ENCODE assay signal across 20 mouse cellular contexts in the genomic region with DNA sequence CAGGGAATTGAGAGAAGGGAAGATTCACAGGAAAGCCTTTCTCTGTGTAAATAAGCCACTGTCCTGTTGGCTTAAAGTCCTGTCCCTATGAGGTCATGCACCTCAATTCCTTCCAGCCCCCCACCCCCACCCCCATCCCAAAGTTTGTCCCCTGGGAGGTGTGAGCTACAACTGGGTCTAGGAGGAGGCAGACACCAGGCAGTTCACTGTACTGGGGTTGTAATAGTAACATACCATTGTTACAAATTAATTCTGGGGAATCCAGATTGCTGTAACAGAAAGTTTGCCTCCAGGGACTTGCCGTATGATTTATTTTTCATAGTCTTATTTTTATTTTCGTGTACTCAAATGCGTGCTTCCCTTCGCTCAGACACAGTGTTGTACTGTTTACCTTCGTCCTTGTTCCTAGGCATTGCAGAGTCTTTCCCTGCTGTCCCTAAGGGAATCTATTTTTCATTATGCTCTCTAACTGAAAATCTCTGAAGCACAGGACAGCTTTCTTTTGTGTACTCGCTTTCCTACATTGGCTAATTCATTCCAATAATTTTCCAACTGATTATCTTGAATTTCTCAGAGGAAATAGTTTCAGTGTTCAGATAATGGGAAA.
DNase-seq lines count a peak whose midpoint lies in the region; ATAC-seq lines count a peak whose summit lies in the region.
"Had no signal": no experiment of that assay in that cellular context is flagged by ENCODE, and none has a peak within 500 bp of the region (broad histone marks: within the 10 kb centered on the region; RNA-seq: fewer than 3 reads in every experiment).

No protein-coding gene starts in this region.

- H3K27ac ChIP-seq in hindbrain, embryonic 14.5 days: peak overlapping the region; percentile 11; the same call in 1 of the 2 replicates
- no peak overlapping the region for H3K27ac ChIP-seq in hindbrain, embryonic 11.5 days (ENCODE audit: low read depth, low read length)
- no peak overlapping the region for H3K27ac ChIP-seq in midbrain, embryonic 15.5 days
- H3K27ac ChIP-seq in midbrain, embryonic 10.5 days (replicated peaks): no peak overlapping the region
- H3K27ac ChIP-seq in hindbrain, embryonic 15.5 days (replicated peaks): 0 out of 2 replicates have a peak overlapping the region, but pooled peaks have one; percentile 21
- H3K27ac ChIP-seq: forebrain, embryonic 13.5 days; gastrocnemius, adult 2 months; intestine, embryonic 15.5 days had no signal

- peak; percentile 62; the same call in 1 of the 2 replicates for ATAC-seq in hindbrain, embryonic 14.5 days (ENCODE audit: low FRiP score)
- ATAC-seq in hindbrain, embryonic 11.5 days (ENCODE audit: low FRiP score): no peak
- ATAC-seq in midbrain, embryonic 15.5 days (replicated peaks): 0 out of 2 replicates have a peak, but pooled peaks have one; percentile 45
- no peak for ATAC-seq in hindbrain, embryonic 15.5 days (ENCODE audit: low FRiP score, low read depth)
- ATAC-seq: activated CD4-positive, CD25-positive, alpha-beta regulatory T cell, adult 4 months; forebrain, embryonic 13.5 days; forebrain, postnatal 0 days; intestine, embryonic 15.5 days; Patski had no signal

- DNase-seq in hindbrain, embryonic 14.5 days (ENCODE audit: low spot score): no peak
- no peak for DNase-seq in hindbrain, embryonic 11.5 days (ENCODE audit: low spot score)
- no peak for DNase-seq in midbrain, embryonic 10.5 days (ENCODE audit: low spot score)
- no peak for DNase-seq in adrenal gland, postnatal 10 days
- DNase-seq in adrenal gland, postnatal 36 days: no peak
- DNase-seq: adrenal gland, adult 2 months; cerebellum, adult 18-20 months; cerebellum, adult 9-11 months; cerebellum, postnatal 36 days; forebrain, postnatal 0 days; gastrocnemius, adult 2 months; gastrocnemius, postnatal 25 days had no signal

- WGBS in hindbrain, embryonic 14.5 days: 60% methylated on average over 6 of the region's 6 CpGs
- 76% methylated on average over 6 of the region's 6 CpGs for WGBS in hindbrain, embryonic 11.5 days
- 68% methylated on average over 6 of the region's 6 CpGs for WGBS in midbrain, embryonic 15.5 days
- WGBS in midbrain, embryonic 10.5 days: 81% methylated on average over 6 of the region's 6 CpGs
- 58% methylated on average over 6 of the region's 6 CpGs for WGBS in hindbrain, embryonic 15.5 days

- H3K27me3 ChIP-seq in hindbrain, embryonic 14.5 days (ENCODE audit: control insufficient read depth, insufficient read depth, low read length): no peaks in the 10 kb centered on the region
- H3K27me3 ChIP-seq in hindbrain, embryonic 11.5 days (ENCODE audit: control insufficient read depth, insufficient read depth, low read length): no peaks in the 10 kb centered on the region
- no peaks in the 10 kb centered on the region for H3K27me3 ChIP-seq in midbrain, embryonic 15.5 days (replicated peaks)
- no peaks in the 10 kb centered on the region for H3K27me3 ChIP-seq in midbrain, embryonic 10.5 days (ENCODE audit: low read depth, poor library complexity, severe bottlenecking)
- no peaks in the 10 kb centered on the region for H3K27me3 ChIP-seq in hindbrain, embryonic 15.5 days
- H3K27me3 ChIP-seq: CH12.LX; forebrain, embryonic 13.5 days; heart, embryonic 12.5 days; intestine, embryonic 15.5 days had no signal

- no peaks in the 10 kb centered on the region for H3K9me3 ChIP-seq in hindbrain, embryonic 14.5 days (ENCODE audit: control insufficient read depth, low read length)
- no peaks in the 10 kb centered on the region for H3K9me3 ChIP-seq in hindbrain, embryonic 11.5 days (ENCODE audit: control insufficient read depth, low read length)
- no peaks in the 10 kb centered on the region for H3K9me3 ChIP-seq in midbrain, embryonic 15.5 days
- H3K9me3 ChIP-seq in midbrain, embryonic 10.5 days (replicated peaks): no peaks in the 10 kb centered on the region
- H3K9me3 ChIP-seq in hindbrain, embryonic 15.5 days: no peaks in the 10 kb centered on the region
- H3K9me3 ChIP-seq: forebrain, embryonic 13.5 days; heart, embryonic 12.5 days; intestine, embryonic 15.5 days had no signal

- H3K4me2 ChIP-seq in hindbrain, embryonic 14.5 days (replicated peaks): no peak overlapping the region
- no peak overlapping the region for H3K4me2 ChIP-seq in hindbrain, embryonic 11.5 days (replicated peaks; ENCODE audit: low read depth, low read length)
- H3K4me2 ChIP-seq in midbrain, embryonic 15.5 days: no peak overlapping the region
- H3K4me2 ChIP-seq in hindbrain, embryonic 15.5 days: no peak overlapping the region
- H3K4me2 ChIP-seq: forebrain, embryonic 13.5 days; heart, embryonic 12.5 days; intestine, embryonic 15.5 days had no signal

- no peaks in the 10 kb centered on the region for H3K36me3 ChIP-seq in hindbrain, embryonic 14.5 days (replicated peaks; ENCODE audit: control insufficient read depth, insufficient read depth)
- H3K36me3 ChIP-seq in hindbrain, embryonic 11.5 days (ENCODE audit: control insufficient read depth, insufficient read depth, low read length): no peaks in the 10 kb centered on the region
- no peaks in the 10 kb centered on the region for H3K36me3 ChIP-seq in midbrain, embryonic 15.5 days (replicated peaks)
- H3K36me3 ChIP-seq in midbrain, embryonic 10.5 days: no peaks in the 10 kb centered on the region
- no peaks in the 10 kb centered on the region for H3K36me3 ChIP-seq in hindbrain, embryonic 15.5 days
- H3K36me3 ChIP-seq: heart, embryonic 12.5 days; intestine, embryonic 15.5 days had no signal

- H3K9ac ChIP-seq in hindbrain, embryonic 14.5 days: no peak overlapping the region
- no peak overlapping the region for H3K9ac ChIP-seq in hindbrain, embryonic 11.5 days (ENCODE audit: low read depth, low read length)
- H3K9ac ChIP-seq in midbrain, embryonic 15.5 days: no peak overlapping the region
- H3K9ac ChIP-seq in hindbrain, embryonic 15.5 days: no peak overlapping the region
- H3K9ac ChIP-seq: forebrain, embryonic 13.5 days; forebrain, postnatal 0 days; heart, embryonic 12.5 days; intestine, embryonic 15.5 days had no signal

- no peaks in the 10 kb centered on the region for H3K4me1 ChIP-seq in hindbrain, embryonic 14.5 days (replicated peaks; ENCODE audit: control insufficient read depth, insufficient read depth, low read length)
- H3K4me1 ChIP-seq in hindbrain, embryonic 11.5 days (replicated peaks; ENCODE audit: control insufficient read depth, insufficient read depth, low read length): no peaks in the 10 kb centered on the region
- 0 out of 2 replicates have a peak, but pooled peaks cover 8% of the 10 kb centered on the region for H3K4me1 ChIP-seq in midbrain, embryonic 15.5 days
- peaks cover 6% of the 10 kb centered on the region for H3K4me1 ChIP-seq in midbrain, embryonic 10.5 days
- 0 out of 2 replicates have a peak, but pooled peaks cover 4% of the 10 kb centered on the region for H3K4me1 ChIP-seq in hindbrain, embryonic 15.5 days (replicated peaks)
- H3K4me1 ChIP-seq: forebrain, embryonic 13.5 days; heart, embryonic 12.5 days; intestine, embryonic 15.5 days had no signal

- H3K4me3 ChIP-seq in hindbrain, embryonic 14.5 days (replicated peaks; ENCODE audit: low read length): no peak overlapping the region
- H3K4me3 ChIP-seq in hindbrain, embryonic 11.5 days (ENCODE audit: low read depth, low read length): no peak overlapping the region
- no peak overlapping the region for H3K4me3 ChIP-seq in midbrain, embryonic 15.5 days
- no peak overlapping the region for H3K4me3 ChIP-seq in midbrain, embryonic 10.5 days
- no peak overlapping the region for H3K4me3 ChIP-seq in hindbrain, embryonic 15.5 days
- H3K4me3 ChIP-seq: forebrain, embryonic 13.5 days; gastrocnemius, adult 2 months; heart, embryonic 12.5 days; intestine, embryonic 15.5 days had no signal

Comparison
In these comparisons a context has a peak if more than half of its experiments do, and no peak if none do; other contexts are left out.
1. ATAC-seq: peak in hindbrain, embryonic 14.5 days (single experiment) and midbrain, embryonic 15.5 days (single experiment); none in hindbrain, embryonic 11.5 days (single experiment) and hindbrain, embryonic 15.5 days (single experiment).
2. H3K27ac ChIP-seq: peak in hindbrain, embryonic 14.5 days (single experiment) and hindbrain, embryonic 15.5 days (single experiment); none in hindbrain, embryonic 11.5 days (single experiment), midbrain, embryonic 15.5 days (single experiment) and midbrain, embryonic 10.5 days (single experiment).